Mouse (Mus musculus) gastrocnemius, postnatal 25 days (tissue): Measurements from ENCODE around the gene Plpp3. TPM values are rescaled to one million over a fixed set of nuclear protein-coding genes. Genes with fewer than 3 reads are reported as not detected.
A peak's percentile ranks its signal among the peaks of the same experiment; 100 is the strongest.
"Not testable (repeated sequence)": the region's sequence is repeated elsewhere in the genome, so short reads cannot be mapped to it uniquely, and the experiment has no call there.

Experiments used
- DNase-seq: peaks from one replicate; pipeline ENCODE4 v3.0.0; 2022
- total RNA-seq, 2 experiments: library from RNA; stranded (reverse); gene quantifications; 1 replicate in 1 of 2; 2 replicates in 1 of 2; pipeline ENCODE4 v1.2.3; 2021

The Plpp3 gene
- total RNA-seq, 2 experiments from 2014 or later = 43.7 to 50.2 TPM

DNA sequence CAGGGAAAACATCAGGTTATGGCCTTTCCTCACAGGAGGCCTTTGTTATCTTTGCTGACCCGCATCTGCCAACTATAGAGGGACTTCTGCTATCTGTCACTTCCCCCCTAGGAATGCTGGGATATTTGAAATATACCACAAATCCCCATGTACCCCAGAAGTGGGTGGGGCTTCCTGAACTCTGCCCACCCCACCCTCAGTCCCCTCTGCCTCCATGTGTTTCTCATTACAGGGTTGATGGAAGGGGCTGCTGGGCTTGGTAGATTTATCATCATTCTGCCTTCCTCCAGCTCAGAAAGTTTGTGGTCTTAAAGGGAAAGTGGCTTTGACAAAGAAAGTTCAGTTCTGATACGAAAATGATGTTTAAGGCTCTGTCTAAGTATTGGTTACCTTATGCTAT lies 103.2 kb downstream of the Plpp3 start:
- DNase-seq = no peak

DNA sequence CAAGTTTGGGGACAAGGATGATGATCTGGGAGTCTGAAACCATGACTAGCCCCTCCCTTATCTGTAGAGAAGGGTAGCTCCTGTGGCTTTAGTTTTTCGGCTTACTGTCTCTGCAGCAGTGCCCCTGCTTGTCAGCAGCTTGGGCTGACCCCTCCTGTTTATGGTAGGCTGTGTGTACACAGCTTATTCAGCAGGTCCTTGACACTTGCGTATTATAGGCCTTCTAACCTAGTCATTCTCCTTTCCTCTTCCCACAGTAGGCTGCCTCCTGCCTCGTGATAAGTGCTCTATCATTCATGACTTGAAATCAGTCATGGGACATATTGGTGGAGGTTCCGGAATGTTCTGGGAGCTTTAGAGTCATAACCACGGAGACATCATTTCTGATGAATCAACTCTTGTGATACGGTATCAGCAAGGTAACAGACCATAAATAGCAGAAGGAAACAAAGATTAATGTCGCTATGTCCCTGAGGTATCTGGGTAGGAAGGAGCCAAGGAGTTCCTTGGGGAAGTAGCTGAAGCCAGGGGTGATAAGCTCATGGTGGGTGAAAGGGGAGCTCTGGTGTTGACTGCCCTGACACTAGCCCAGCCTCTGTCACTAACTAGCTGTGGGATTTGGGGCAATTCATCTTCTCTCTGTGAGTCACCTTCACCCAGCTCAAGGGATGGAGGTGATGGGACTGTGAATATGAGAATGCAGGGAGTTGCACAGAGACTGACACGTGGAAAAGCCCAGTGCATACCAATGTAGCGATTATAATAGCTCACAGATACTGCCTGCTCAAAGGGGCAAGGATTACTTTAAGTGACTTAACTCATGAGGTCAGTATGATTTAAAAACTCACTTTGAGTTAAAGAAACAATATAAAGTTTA lies 104.0 kb downstream of the Plpp3 start:
- DNase-seq = no peak

DNA sequence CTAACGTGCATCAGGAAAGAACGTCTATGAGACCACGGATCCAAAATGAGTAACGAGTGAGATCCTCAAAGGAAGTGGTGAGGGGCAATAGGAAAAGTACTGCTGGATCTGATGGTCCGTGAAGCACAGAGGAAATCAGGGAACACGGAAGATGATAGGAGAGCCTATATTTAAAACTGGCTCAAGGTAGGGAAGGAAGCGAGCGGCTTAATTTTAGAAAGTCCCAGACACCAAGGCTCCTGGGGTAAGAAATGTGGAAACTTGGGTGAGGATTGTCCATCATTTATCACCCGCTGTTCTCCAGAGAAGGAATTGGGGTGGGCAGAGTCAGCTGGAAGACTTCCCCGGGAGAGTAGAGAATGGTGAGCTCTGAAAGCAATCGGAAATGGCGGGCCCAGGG lies 105.2 kb downstream of the Plpp3 start:
- DNase-seq = no peak

DNA sequence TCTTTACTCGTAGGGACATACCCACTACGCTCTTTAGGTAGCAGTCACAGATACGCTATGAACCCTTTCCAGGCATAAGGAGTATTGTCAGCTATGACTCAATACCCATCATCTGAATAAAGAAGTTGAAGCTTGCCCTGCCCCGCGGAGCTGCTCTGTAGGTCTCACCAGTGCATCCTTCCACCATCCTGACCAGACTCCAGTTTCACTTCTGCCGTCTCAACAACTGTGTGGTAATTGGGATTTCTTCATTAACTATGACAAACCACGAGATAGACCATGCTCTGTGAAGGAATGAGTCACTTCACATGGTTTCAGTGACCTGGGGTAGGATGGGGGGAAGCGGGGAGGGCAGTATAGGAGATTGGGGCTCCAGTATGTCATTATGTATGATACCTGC lies 106.5 kb downstream of the Plpp3 start:
- no peak for DNase-seq

DNA sequence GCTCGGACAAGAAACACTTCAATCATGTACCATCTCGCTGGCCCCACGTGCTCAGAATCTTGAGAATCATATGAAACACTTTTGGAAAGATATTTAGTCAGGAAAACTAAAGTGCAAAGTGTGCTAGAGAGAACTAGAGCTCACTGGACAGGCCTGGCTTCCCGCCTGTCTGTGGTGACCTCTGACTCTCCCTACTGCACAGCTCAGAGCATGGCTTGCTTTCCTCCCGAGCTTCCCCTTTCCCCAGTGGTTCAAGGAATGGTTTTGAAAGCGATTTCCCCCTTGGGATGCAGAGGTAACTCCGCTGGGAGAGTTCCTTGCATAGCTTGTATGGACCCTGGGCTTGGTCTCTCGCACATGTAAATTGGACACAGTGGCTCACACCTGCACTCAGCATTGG lies 107.9 kb downstream of the Plpp3 start:
- no peak for DNase-seq

DNA sequence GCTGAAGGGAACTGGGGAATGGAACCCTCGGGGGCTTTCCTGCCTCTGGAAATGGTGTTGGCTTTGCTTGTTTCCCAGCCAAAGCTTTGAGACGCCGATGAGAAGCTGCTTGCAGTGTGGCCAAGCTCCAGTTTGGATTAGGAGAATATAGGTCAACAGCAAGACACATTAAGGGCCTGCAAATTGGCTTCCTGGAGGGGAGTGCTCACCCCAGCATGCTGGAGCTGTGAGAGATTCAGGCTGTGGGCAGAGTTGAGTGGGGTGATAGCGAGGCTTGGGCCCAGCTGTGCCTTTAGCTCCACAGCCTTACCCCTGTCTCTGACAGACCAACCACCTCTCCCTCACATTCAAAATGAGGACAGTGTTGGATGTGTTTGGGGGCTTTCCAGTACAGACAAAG lies 108.5 kb downstream of the Plpp3 start:
- DNase-seq = no peak

GRCm38 (mm10) chr4:105268202-105268730 lies 111.1 kb downstream of the Plpp3 start:
- no peak for DNase-seq

- DNase-seq = not testable (repeated sequence)
These were observed 112.3 kb downstream of the Plpp3 start for GRCm38 (mm10) chr4:105269398-105269797.

DNA sequence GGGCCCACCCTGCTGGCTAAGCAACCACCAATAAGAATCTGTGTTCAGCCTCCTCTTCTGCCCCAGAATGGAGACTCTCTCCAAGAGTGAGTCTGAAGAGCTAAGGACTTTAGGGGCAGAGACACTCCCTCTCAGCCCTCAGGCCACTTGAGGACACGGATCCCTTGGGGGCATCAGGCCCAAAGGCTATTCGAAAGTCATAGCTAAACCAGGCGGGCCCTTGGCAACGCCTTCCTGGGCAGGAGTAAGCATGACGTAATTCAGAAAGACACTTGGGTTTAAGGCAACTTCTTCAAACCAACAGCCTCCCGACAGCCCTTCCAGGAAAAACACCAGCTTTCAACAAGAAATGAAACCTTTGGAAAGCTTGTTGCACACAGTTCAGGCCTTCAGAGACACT lies 114.0 kb downstream of the Plpp3 start:
- DNase-seq = peak; percentile 75

DNA sequence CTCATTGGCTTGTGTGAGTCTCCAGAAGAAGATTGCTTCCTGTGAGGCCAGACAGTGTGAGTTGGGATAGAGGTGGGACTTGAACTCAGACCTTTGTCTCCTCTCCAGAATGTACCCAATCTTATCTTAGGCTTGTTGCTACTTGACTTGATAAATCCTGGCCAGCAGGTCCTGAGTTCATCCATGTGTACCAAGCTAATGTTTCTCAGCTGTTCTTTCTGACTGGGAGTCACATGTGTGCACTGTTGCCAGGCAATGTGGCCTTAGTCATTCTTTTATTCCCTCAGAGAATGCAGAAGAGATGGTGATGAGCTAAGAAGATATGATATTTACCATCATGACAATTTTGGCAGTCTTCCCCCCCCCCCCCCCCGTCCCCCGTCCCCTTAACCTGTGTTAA lies 115.9 kb downstream of the Plpp3 start:
- no peak for DNase-seq

- no peak for DNase-seq
These were observed 116.3 kb downstream of the Plpp3 start for GRCm38 (mm10) chr4:105273486-105273885.

GRCm38 (mm10) chr4:105275616-105276015 lies 118.5 kb downstream of the Plpp3 start:
- no peak for DNase-seq

DNA sequence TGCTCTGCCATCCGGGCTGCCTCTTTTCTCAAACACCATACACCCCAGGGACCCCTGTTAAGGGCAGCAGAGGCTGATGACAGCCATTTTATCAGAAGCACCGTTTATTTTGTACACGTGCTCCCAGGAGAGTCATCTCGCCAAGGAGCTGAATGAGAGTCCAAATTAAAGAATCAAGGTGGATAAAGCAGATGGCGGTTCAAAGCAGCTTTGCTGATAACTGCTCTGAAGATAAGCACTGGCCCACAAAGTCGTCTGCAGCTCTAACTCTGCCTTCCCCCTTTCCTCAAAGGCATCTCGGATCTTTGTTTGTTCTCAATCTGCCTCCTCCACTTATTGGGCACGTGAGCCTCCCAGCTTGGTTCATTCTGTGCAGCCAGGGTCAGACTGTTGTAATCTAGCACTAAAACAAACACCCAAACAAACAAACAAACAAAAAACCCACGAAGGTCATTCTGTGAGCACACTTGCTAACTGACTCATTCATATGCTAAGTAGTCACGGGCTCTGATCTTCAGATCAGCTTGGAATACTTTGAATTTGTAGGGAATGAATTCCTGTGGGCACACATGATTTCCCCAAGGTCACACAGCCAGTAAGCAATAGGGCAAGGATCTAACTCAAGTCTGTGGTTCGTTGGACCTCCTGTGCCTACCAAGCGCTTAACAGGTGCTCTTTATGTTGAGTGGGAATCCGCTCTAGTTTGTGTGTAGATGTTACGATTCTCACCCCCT lies 119.1 kb downstream of the Plpp3 start:
- no peak for DNase-seq

DNA sequence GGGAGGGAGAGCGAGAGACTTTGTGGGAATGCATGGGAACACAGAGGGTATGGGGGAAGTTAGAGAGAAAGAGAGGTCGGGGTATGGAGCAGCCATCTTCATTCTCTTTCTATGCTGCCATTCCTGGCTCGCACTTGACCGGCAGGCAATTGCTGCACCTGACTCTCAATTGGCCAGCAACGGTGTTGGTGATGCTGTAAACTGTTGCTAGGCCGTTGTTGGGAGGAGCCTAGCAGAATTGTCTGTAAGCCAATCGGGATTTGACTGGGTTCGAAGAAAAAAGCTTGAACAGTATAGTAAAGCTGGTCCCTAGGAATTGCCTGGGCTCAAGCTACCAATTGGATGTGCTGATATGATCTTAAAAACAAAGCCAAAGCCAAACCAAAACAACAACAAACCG lies 121.0 kb downstream of the Plpp3 start:
- no peak for DNase-seq

GRCm38 (mm10) chr4:105278571-105279410 lies 121.6 kb downstream of the Plpp3 start:
- peak; percentile 76 for DNase-seq

- DNase-seq = no peak
These were observed 122.7 kb downstream of the Plpp3 start for GRCm38 (mm10) chr4:105279806-105280205.

- no peak for DNase-seq
These were observed 124.6 kb downstream of the Plpp3 start for GRCm38 (mm10) chr4:105281751-105282231.

Other genes starting within 250 kb of the Plpp3 start
- gene Fyb2, start 243.9 kb upstream of the Plpp3 start, total RNA-seq = under 1 TPM; 0.15 to 0.27 TPM
- gene Prkaa2, start 47.5 kb upstream of the Plpp3 start, total RNA-seq = 100 to 1,000 TPM; 105 to 119 TPM